Mouse (Mus musculus): Measurements from ENCODE around the gene Tex101. TPM values are rescaled to one million over a fixed set of nuclear protein-coding genes. Genes with fewer than 3 reads are reported as not detected.

Gene Tex101
- polyA plus RNA-seq (2012; rRNA removed): not detected in 2 replicates

DNA sequence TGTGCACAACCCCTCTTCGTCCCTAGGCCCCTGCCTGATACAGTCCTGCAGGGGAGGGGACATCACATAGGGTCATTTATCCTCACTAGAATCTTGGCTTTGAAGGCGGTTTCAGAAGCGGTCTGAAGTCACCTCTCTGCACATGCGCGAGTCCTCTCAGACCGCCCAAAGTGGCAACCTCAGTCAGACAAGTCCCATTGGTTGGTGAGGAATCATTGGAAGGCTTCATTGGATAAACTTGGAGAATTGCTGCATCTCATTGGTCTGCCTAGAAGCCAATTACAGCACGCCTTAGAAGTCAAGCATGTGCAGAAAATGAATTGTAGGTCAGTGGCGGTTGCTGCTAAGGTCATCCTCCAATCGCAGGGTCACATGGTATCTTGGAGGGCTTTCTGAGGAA lies at the start of gene Tex101:
Tex101 (minus strand) TSS at position 101 of the 400 bp plus-strand sequence.

DNA sequence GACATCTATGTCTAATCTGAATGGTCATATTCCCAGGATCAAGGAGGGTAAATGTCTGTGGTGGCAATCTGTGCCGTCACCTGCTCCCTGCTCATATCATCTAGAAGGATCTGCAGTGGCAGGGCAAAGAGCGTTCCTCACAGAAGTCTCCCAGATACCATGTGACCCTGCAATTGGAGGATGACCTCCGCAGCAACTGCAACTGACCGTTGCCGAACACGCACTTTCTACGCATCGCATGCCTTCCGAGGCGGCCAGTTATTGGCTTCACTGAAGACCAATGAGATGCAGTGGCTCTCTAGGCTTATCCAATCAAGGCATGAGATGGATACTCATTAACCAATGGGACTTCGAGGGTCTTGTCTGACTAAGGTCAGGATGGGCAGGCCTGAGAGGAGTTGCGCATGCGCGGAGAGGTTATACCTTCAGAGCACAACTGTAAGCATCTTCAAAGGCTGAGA lies 32.4 kb upstream of the Tex101 start, which contains the start of gene BC049730:
BC049730 (plus strand) TSS at position 411 of the 461 bp plus-strand sequence.

DNA sequence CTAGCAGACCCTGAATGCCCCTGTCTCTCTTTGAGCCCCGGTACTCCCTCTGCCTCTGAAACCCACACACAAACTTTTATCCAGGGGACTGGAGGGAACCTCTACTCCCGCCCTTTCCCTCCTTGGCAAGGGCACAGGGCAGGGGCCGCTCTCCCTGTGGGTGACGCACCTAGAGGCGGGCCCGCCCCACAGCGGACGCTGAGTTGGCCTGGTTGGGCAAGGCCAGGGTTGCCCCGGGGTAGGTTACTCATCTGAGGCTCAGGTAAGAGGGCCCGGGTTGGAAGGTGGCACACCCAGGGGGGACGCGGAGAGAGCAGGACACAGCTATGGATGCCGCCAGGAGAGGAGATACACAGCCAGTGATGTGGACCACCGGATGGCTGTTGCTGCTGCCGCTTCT lies 40.2 kb downstream of the Tex101 start, which contains the start of gene Lypd3:
Lypd3 (plus strand) TSS at position 287 of the 400 bp plus-strand sequence.

Other genes starting within 250 kb of the Tex101 start
- gene Irgc1, start 224.4 kb downstream of the Tex101 start, polyA plus RNA-seq (2012; rRNA removed): 0.35 and 1.1 TPM in 2 replicates
- gene Plaur, start 214.2 kb downstream of the Tex101 start, polyA plus RNA-seq (2012; rRNA removed): 16.4 and 17.4 TPM in 2 replicates
- gene Cadm4, start 194.7 kb downstream of the Tex101 start, polyA plus RNA-seq (2012; rRNA removed): 8.6 and 12.3 TPM in 2 replicates
- gene Zfp428, start 169.7 kb downstream of the Tex101 start, polyA plus RNA-seq (2012; rRNA removed): 12.5 and 13.9 TPM in 2 replicates
- not detected in 2 replicates for gene AC161166.1, start 164.2 kb downstream of the Tex101 start, polyA plus RNA-seq (2012; rRNA removed)
- 15.3 and 16.0 TPM in 2 replicates for gene Irgq, start 146.0 kb downstream of the Tex101 start, polyA plus RNA-seq (2012; rRNA removed)
- 0.24 TPM in 1 of 2 replicates, not detected in the other for gene Pinlyp, start 130.6 kb downstream of the Tex101 start, polyA plus RNA-seq (2012; rRNA removed)
- 29.9 and 34.7 TPM in 2 replicates for gene Xrcc1, start 130.4 kb downstream of the Tex101 start, polyA plus RNA-seq (2012; rRNA removed)
- gene Ethe1, start 89.1 kb downstream of the Tex101 start, polyA plus RNA-seq (2012; rRNA removed): 766 and 787 TPM in 2 replicates
- 1.2 and 1.7 TPM in 2 replicates for gene Zfp575, start 89.0 kb downstream of the Tex101 start, polyA plus RNA-seq (2012; rRNA removed)
- 4.4 and 5.2 TPM in 2 replicates for gene Phldb3, start 65.9 kb downstream of the Tex101 start, polyA plus RNA-seq (2012; rRNA removed)
- 0.17 TPM in 1 of 2 replicates, not detected in the other for gene Lypd3, start 40.1 kb downstream of the Tex101 start, polyA plus RNA-seq (2012; rRNA removed)
- gene BC049730, start 32.6 kb upstream of the Tex101 start, polyA plus RNA-seq (2012; rRNA removed): not detected in 2 replicates
- not detected in 2 replicates for gene Gm4763, start 50.2 kb upstream of the Tex101 start, polyA plus RNA-seq (2012; rRNA removed)
- gene Cd177, start 83.6 kb upstream of the Tex101 start, polyA plus RNA-seq (2012; rRNA removed): 106 and 208 TPM in 2 replicates
- gene Ceacam10, start 100.5 kb upstream of the Tex101 start, polyA plus RNA-seq (2012; rRNA removed): 37.8 and 48.8 TPM in 2 replicates
- gene Gm9844, start 185.5 kb upstream of the Tex101 start, polyA plus RNA-seq (2012; rRNA removed): 3.0 and 3.1 TPM in 2 replicates
- gene Lypd4, start 193.3 kb upstream of the Tex101 start, polyA plus RNA-seq (2012; rRNA removed): not detected in 2 replicates
- not detected in 2 replicates for gene Dmrtc2, start 193.4 kb upstream of the Tex101 start, polyA plus RNA-seq (2012; rRNA removed)
- gene Rps19, start 207.7 kb upstream of the Tex101 start, polyA plus RNA-seq (2012; rRNA removed): 434 and 588 TPM in 2 replicates
- 27.2 and 28.2 TPM in 2 replicates for gene Cd79a, start 220.7 kb upstream of the Tex101 start, polyA plus RNA-seq (2012; rRNA removed)
- gene Arhgef1, start 226.2 kb upstream of the Tex101 start, polyA plus RNA-seq (2012; rRNA removed): 160 and 169 TPM in 2 replicates

All from colon, adult 2 months (tissue).